Mouse (Mus musculus) E14TG2a.4 (cell line): ENCODE measurements around the gene Haus4.

Source experiments
- CTCF ChIP-seq: conservative IDR thresholded peaks from 2 replicates; pipeline ENCODE4 v1.5.1; 2014; ENCODE audit warnings: low read length
- NANOG ChIP-seq: IDR thresholded peaks from 2 replicates; pipeline ENCODE4 v1.6.1; 2014; ENCODE audit warnings: borderline replicate concordance, low read length, mixed read lengths

DNA sequence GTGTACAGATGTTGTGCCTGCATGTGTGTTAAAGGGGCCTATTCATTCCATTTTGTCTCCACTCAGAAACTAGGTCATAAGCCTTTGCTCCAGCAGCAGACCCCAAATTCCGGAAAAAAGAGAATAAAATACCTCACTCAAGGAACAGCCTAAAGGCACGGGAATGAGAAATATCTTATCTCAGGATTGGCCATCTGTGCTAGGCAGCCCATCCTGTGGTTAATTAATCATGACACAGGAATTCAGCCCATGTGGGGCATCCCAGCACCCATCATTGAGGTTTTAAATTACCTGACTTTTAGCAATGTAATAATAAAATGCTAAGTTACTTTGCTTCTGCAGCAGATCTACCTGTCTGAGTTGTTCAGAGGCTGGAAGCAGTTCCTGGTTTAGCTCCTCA, 53.1 kb downstream of the Haus4 start:
- TF ChIP-seq CTCF (no peak), NANOG (no peak)
